Mouse (Mus musculus): Measurements from ENCODE around the gene Scrn1.

Gene Scrn1

GRCm38 (mm10) chr6:54566546-54566919 lies 244 bp upstream of the Scrn1 start:
- no peak for DNase-seq (ENCODE audit: low read depth, low spot score)

GRCm38 (mm10) chr6:54565012-54565411 lies 1.3 kb downstream of the Scrn1 start:
- peak; percentile 64 for DNase-seq (ENCODE audit: low read depth, low spot score)

GRCm38 (mm10) chr6:54564506-54564991 lies 1.7 kb downstream of the Scrn1 start:
- peak; percentile 59 for DNase-seq (ENCODE audit: low read depth, low spot score)

- DNase-seq (ENCODE audit: low read depth, low spot score): no peak
Measured at GRCm38 (mm10) chr6:54563561-54563960, 2.7 kb downstream of the Scrn1 start.

GRCm38 (mm10) chr6:54562018-54562809 lies 4.1 kb downstream of the Scrn1 start:
- no peak for DNase-seq (ENCODE audit: low read depth, low spot score)

GRCm38 (mm10) chr6:54558466-54558865 lies 7.8 kb downstream of the Scrn1 start:
- DNase-seq (ENCODE audit: low read depth, low spot score): no peak

- DNase-seq (ENCODE audit: low read depth, low spot score): no peak
Measured at GRCm38 (mm10) chr6:54557671-54558070, 8.6 kb downstream of the Scrn1 start.

- no peak for DNase-seq (ENCODE audit: low read depth, low spot score)
Measured at GRCm38 (mm10) chr6:54555816-54556215, 10.5 kb downstream of the Scrn1 start.

GRCm38 (mm10) chr6:54554341-54555110 lies 11.8 kb downstream of the Scrn1 start:
- DNase-seq (ENCODE audit: low read depth, low spot score): peak; percentile 25

- DNase-seq (ENCODE audit: low read depth, low spot score): no peak
Measured at GRCm38 (mm10) chr6:54553632-54554031, 12.7 kb downstream of the Scrn1 start.

GRCm38 (mm10) chr6:54552721-54553413 lies 13.4 kb downstream of the Scrn1 start:
- DNase-seq (ENCODE audit: low read depth, low spot score): no peak

GRCm38 (mm10) chr6:54550801-54551323 lies 15.4 kb downstream of the Scrn1 start:
- DNase-seq (ENCODE audit: low read depth, low spot score): no peak

- DNase-seq (ENCODE audit: low read depth, low spot score): no peak
Measured at GRCm38 (mm10) chr6:54549311-54549710, 17.0 kb downstream of the Scrn1 start.

GRCm38 (mm10) chr6:54548314-54549019 lies 17.8 kb downstream of the Scrn1 start:
- DNase-seq (ENCODE audit: low read depth, low spot score): peak; percentile 23

- no peak for DNase-seq (ENCODE audit: low read depth, low spot score)
Measured at GRCm38 (mm10) chr6:54543646-54544045, 22.6 kb downstream of the Scrn1 start.

GRCm38 (mm10) chr6:54542836-54543235 lies 23.5 kb downstream of the Scrn1 start:
- no peak for DNase-seq (ENCODE audit: low read depth, low spot score)

- no peak for DNase-seq (ENCODE audit: low read depth, low spot score)
Measured at GRCm38 (mm10) chr6:54540252-54540887, 25.9 kb downstream of the Scrn1 start.

- no peak for DNase-seq (ENCODE audit: low read depth, low spot score)
Measured at GRCm38 (mm10) chr6:54539396-54539795, 26.9 kb downstream of the Scrn1 start.

- DNase-seq (ENCODE audit: low read depth, low spot score): no peak
Measured at GRCm38 (mm10) chr6:54538773-54539173, 27.5 kb downstream of the Scrn1 start.

- no peak for DNase-seq (ENCODE audit: low read depth, low spot score)
Measured at GRCm38 (mm10) chr6:54537053-54537452, 29.2 kb downstream of the Scrn1 start.

- DNase-seq (ENCODE audit: low read depth, low spot score): no peak
Measured at GRCm38 (mm10) chr6:54535485-54535884, 30.8 kb downstream of the Scrn1 start.

Data from R1 (cell line).